Mouse (Mus musculus) thymus, adult 2 months (tissue): ENCODE measurements at regions not wholly inside any gene's neighbourhood (a gene's known extent, or its start where the extent isn't known, plus 50 kb on each side); places are given as distances from the start of the nearest gene placed in this dataset.

Experiments used
- CTCF ChIP-seq: fragments of 200-500 bp; IDR thresholded peaks from 2 replicates; pipeline ENCODE4 v1.5.1; 2012; ENCODE audit warnings: mild to moderate bottlenecking, control low read depth, low read length, moderate library complexity, borderline replicate concordance; ENCODE audit not compliant: control insufficient read depth, poor library complexity, insufficient read depth; ENCODE audit errors: extremely low read depth
- POLR2A ChIP-seq: fragments of 200-500 bp; IDR thresholded peaks from 2 replicates; pipeline ENCODE4 v1.6.1; 2012; ENCODE audit warnings: mild to moderate bottlenecking, low read length, control low read depth, moderate library complexity; ENCODE audit not compliant: control insufficient read depth, poor library complexity, insufficient read depth; ENCODE audit errors: extremely low read depth

- no peak for TF ChIP-seq CTCF
- TF ChIP-seq POLR2A: no peak
Measured at GRCm38 (mm10) chr11:114270358-114271072, 203.7 kb upstream of the Sdk2 start.
